Mouse (Mus musculus): ENCODE measurements around the gene Sema4f. TPM values are rescaled to one million over a fixed set of nuclear protein-coding genes. Genes with fewer than 3 reads are reported as not detected.

The Sema4f gene
- polyA plus RNA-seq, 1 experiment = not detected

- Histone ChIP-seq H3K4me3 (ENCODE audit: insufficient read depth, low read depth, low read length) (no peak overlapping the region), H3K4me1 (ENCODE audit: control insufficient read depth, insufficient read depth, low read length) (no peaks in the 10 kb centered on the region; the same call in 1 of the 2 replicates), H3K27ac (ENCODE audit: insufficient read depth, low read depth, low read length) (no peak overlapping the region)
- peak; percentile 51; the same call in 1 of the 2 replicates for TF ChIP-seq CTCF (IDR thresholded peaks at IDR 0.05; ENCODE audit: insufficient read depth, low read depth, low read length)
- TF ChIP-seq POLR2A (IDR thresholded peaks at IDR 0.05; ENCODE audit: insufficient read depth, low read depth, low read length) = no peak
- 26% methylated on average over 8 of the region's 8 CpGs for WGBS
Observed at GRCm38 (mm10) chr6:82917778-82918129, 21.8 kb downstream of the Sema4f start.

GRCm38 (mm10) chr6:82917076-82917777 is 22.3 kb downstream of the Sema4f start:
- Histone ChIP-seq H3K4me3 (ENCODE audit: insufficient read depth, low read depth, low read length) (no peak overlapping the region), H3K27ac (ENCODE audit: insufficient read depth, low read depth, low read length) (no peak overlapping the region), H3K4me1 (ENCODE audit: control insufficient read depth, insufficient read depth, low read length) (no peaks in the 10 kb centered on the region; the same call in 1 of the 2 replicates)
- TF ChIP-seq POLR2A (IDR thresholded peaks at IDR 0.05; ENCODE audit: insufficient read depth, low read depth, low read length) = no peak
- no peak for TF ChIP-seq CTCF (IDR thresholded peaks at IDR 0.05; ENCODE audit: insufficient read depth, low read depth, low read length)
- WGBS = 71% methylated on average over 26 of the region's 26 CpGs

GRCm38 (mm10) chr6:82916459-82916858 is 23.1 kb downstream of the Sema4f start:
- H3K27ac ChIP-seq (ENCODE audit: insufficient read depth, low read depth, low read length) = no peak overlapping the region
- H3K4me3 ChIP-seq (ENCODE audit: insufficient read depth, low read depth, low read length) = no peak overlapping the region
- H3K4me1 ChIP-seq (ENCODE audit: control insufficient read depth, insufficient read depth, low read length) = no peaks in the 10 kb centered on the region; the same call in 1 of the 2 replicates
- no peak for TF ChIP-seq POLR2A (IDR thresholded peaks at IDR 0.05; ENCODE audit: insufficient read depth, low read depth, low read length)
- TF ChIP-seq CTCF (IDR thresholded peaks at IDR 0.05; ENCODE audit: insufficient read depth, low read depth, low read length) = no peak
- 89% methylated on average over 4 of the region's 4 CpGs for WGBS

GRCm38 (mm10) chr6:82915889-82916288 is 23.7 kb downstream of the Sema4f start:
- WGBS = 35% methylated on average over 3 of the region's 3 CpGs
- H3K4me1 ChIP-seq (ENCODE audit: control insufficient read depth, insufficient read depth, low read length) = no peaks in the 10 kb centered on the region; the same call in 1 of the 2 replicates
- H3K4me3 ChIP-seq (ENCODE audit: insufficient read depth, low read depth, low read length) = no peak overlapping the region
- no peak overlapping the region for H3K27ac ChIP-seq (ENCODE audit: insufficient read depth, low read depth, low read length)
- peak; percentile 74; the same call in 1 of the 2 replicates for TF ChIP-seq CTCF (IDR thresholded peaks at IDR 0.05; ENCODE audit: insufficient read depth, low read depth, low read length)
- TF ChIP-seq POLR2A (IDR thresholded peaks at IDR 0.05; ENCODE audit: insufficient read depth, low read depth, low read length) = no peak

- no peak overlapping the region for H3K4me3 ChIP-seq (ENCODE audit: insufficient read depth, low read depth, low read length)
- WGBS = 84% methylated on average over 28 of the region's 28 CpGs
- TF ChIP-seq POLR2A (IDR thresholded peaks at IDR 0.05; ENCODE audit: insufficient read depth, low read depth, low read length) (no peak), CTCF (IDR thresholded peaks at IDR 0.05; ENCODE audit: insufficient read depth, low read depth, low read length) (no peak)
- no peak overlapping the region for H3K27ac ChIP-seq (ENCODE audit: insufficient read depth, low read depth, low read length)
- H3K4me1 ChIP-seq (ENCODE audit: control insufficient read depth, insufficient read depth, low read length) = no peaks in the 10 kb centered on the region; the same call in none of the 2 replicates
Observed at GRCm38 (mm10) chr6:82913336-82914247, 26.0 kb downstream of the Sema4f start.

GRCm38 (mm10) chr6:82911303-82911702 is 28.3 kb downstream of the Sema4f start:
- no peak for TF ChIP-seq POLR2A (IDR thresholded peaks at IDR 0.05; ENCODE audit: insufficient read depth, low read depth, low read length)
- TF ChIP-seq CTCF (IDR thresholded peaks at IDR 0.05; ENCODE audit: insufficient read depth, low read depth, low read length) = no peak
- H3K4me3 ChIP-seq (ENCODE audit: insufficient read depth, low read depth, low read length) = no peak overlapping the region
- 85% methylated on average over 5 of the region's 5 CpGs for WGBS
- H3K4me1 ChIP-seq (ENCODE audit: control insufficient read depth, insufficient read depth, low read length) = no peaks in the 10 kb centered on the region; the same call in none of the 2 replicates
- H3K27ac ChIP-seq (ENCODE audit: insufficient read depth, low read depth, low read length) = no peak overlapping the region

GRCm38 (mm10) chr6:82909136-82909855 is 30.3 kb downstream of the Sema4f start:
- Histone ChIP-seq H3K4me1 (ENCODE audit: control insufficient read depth, insufficient read depth, low read length) (no peaks in the 10 kb centered on the region; the same call in none of the 2 replicates), H3K4me3 (ENCODE audit: insufficient read depth, low read depth, low read length) (no peak overlapping the region), H3K27ac (ENCODE audit: insufficient read depth, low read depth, low read length) (no peak overlapping the region)
- 36% methylated on average over 14 of the region's 14 CpGs for WGBS
- TF ChIP-seq CTCF (IDR thresholded peaks at IDR 0.05; ENCODE audit: insufficient read depth, low read depth, low read length) (no peak), POLR2A (IDR thresholded peaks at IDR 0.05; ENCODE audit: insufficient read depth, low read depth, low read length) (no peak)

GRCm38 (mm10) chr6:82908034-82908433 is 31.5 kb downstream of the Sema4f start:
- TF ChIP-seq CTCF (IDR thresholded peaks at IDR 0.05; ENCODE audit: insufficient read depth, low read depth, low read length) (no peak), POLR2A (IDR thresholded peaks at IDR 0.05; ENCODE audit: insufficient read depth, low read depth, low read length) (no peak)
- WGBS = 46% methylated on average over 8 of the region's 8 CpGs
- no peak overlapping the region for H3K27ac ChIP-seq (ENCODE audit: insufficient read depth, low read depth, low read length)

More at GRCm38 (mm10) chr6:82908034-82908433, 31.5 kb downstream of the Sema4f start:
- Histone ChIP-seq H3K4me3 (ENCODE audit: insufficient read depth, low read depth, low read length) (no peak overlapping the region), H3K4me1 (ENCODE audit: control insufficient read depth, insufficient read depth, low read length) (no peaks in the 10 kb centered on the region; the same call in 1 of the 2 replicates)
